Mouse (Mus musculus) layer of hippocampus, adult 11-12 months (tissue): ENCODE data around the gene Gse1.

Source experiments
- DNase-seq: peaks from one replicate; pipeline ENCODE4 v3.0.0; 2022; ENCODE audit warnings: low spot score

Gene Gse1

DNA sequence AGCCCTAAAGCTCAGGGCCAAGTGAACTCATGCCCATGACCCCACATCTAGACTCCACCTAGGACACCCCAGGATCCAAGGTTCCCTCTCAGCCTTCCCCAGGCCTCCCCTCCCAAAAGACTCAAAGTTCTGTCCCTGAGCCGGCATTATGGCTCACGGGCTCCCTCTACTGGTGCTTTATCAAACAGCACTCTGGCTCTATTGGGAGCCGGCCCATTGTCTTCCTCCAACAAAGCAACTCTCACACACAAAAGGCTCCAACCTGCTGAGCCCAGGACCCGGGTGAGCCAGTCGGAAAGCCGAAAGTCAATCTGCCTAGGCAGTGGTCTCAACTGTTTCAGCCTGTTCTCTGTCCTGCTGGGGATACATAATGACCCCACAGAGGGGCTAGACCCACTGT lies 389.9 kb downstream of the Gse1 start:
- peak; percentile 80 for DNase-seq

DNA sequence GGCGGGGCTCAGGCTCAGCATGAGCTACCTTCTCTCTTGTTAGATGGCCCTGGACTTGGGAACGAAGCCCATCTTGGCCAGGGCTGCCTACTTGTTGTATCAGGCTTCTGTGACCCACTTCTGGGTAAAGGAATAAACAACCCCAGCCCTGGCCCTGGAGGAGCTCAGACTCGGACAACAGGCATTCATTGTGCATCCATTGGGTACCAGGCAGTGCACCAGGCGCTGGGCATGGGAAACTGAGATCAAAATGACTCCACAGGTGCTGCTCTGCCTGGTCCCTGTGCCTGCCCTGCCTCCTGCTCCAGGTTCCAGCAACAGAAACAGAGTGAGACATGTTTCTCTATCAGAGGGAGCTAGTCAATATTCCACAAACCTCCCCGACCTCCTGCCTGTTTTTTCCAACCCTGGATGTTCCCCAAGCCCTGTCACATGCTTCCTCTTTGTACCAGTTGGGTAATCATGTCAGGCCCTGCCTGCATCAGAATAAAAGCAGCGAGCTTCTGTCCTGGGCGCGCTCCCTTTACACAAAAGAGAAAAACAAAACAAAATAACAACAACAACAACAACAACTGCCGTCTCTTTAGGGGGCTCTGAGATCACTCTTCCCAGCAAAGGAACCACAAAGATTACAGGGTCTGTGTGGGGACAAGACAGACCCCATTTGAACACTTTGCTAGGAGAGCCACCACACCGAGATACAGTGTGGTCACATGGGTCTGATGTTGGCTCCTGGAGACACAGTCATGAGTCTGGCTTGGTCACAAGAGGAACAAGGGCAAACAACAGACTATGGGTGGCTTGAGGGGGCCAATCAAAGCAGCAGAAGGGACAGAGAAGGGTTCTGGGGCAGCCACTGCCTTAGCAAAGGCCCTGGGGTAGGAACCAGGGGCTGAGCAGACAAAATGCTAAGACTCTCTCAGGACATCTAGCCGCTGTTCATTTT lies 391.3 kb downstream of the Gse1 start:
- peak; percentile 72 for DNase-seq

GRCm38 (mm10) chr8:120620441-120620840 lies 392.2 kb downstream of the Gse1 start:
- DNase-seq = no peak

GRCm38 (mm10) chr8:120622161-120622560 lies 393.9 kb downstream of the Gse1 start:
- no peak for DNase-seq

DNA sequence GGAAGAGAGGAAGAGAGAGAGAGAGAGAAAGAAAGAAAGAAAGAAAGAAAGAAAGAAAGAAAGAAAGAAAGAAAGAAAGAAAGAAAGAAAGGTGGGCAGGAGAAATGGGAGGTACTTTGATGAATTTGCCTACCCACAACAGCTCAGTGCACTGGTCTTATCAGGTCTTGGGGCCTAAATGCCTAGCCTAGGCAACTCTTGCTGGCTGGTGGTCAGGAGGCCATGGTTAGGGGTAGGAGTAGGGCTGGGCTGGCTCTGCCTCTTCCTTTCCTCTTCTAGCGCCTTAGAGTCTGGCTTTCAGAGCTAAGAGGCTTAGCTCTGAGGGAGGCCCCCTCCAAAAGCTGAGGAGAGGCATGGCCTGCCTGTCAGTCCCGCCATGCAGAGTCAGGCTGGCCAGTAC lies 395.4 kb downstream of the Gse1 start:
- DNase-seq = no peak

GRCm38 (mm10) chr8:120626461-120626860 lies 398.2 kb downstream of the Gse1 start:
- no peak for DNase-seq

GRCm38 (mm10) chr8:120627298-120627697 lies 399.0 kb downstream of the Gse1 start:
- DNase-seq = peak; percentile 68

- no peak for DNase-seq
Measured at GRCm38 (mm10) chr8:120630031-120630430, 401.8 kb downstream of the Gse1 start.

DNA sequence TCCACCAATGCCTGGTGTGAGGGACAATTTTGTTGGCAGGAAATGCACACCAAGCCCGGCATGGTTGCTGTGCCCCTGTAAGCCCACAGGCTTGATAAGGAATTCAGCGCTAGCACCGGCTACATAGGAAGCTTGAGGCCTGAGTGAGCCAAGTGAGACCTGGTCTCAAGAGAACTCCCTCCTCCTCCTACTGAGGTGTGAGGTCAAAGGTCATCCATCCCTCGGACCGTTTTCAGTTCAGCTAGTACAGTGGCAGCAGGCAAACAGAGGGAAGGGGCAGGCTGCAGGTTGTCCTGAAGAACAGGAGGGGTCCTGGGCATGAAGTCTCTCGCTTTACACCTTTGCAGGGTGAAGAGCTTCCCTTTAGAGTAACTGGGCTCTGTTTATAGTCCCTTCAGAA lies 402.6 kb downstream of the Gse1 start:
- DNase-seq = no peak
